Mouse (Mus musculus): Measurements from ENCODE around the gene Med16. TPM values are rescaled to one million over a fixed set of nuclear protein-coding genes. Genes with fewer than 3 reads are reported as not detected.

Gene Med16
- total and polyA plus RNA-seq, 3 experiments = 10.2 to 22.8 (median 12.1) TPM

GRCm38 (mm10) chr10:79860079-79860911 is 48.4 kb downstream of the Med16 start:
- in situ Hi-C loops (cut with MboI; ENCODE audit: low pct_ligation_motif_present, low pct_unique_long_range_greater_than_20kb, low sequenced_read_pairs) = no loop called here
- dilution Hi-C loops (cut with MboI; ENCODE audit: extremely low pct_ligation_motif_present, extremely low pct_unique_long_range_greater_than_20kb, low sequenced_read_pairs) = no loop called here
- no peaks in the 10 kb centered on the region for H3K9me3 ChIP-seq (replicated peaks; ENCODE audit: low read length)
- DNase-seq (ENCODE audit: extremely low read depth) = no peak
- H3K4me2 ChIP-seq (ENCODE audit: insufficient read depth, low read depth, poor library complexity, severe bottlenecking) = no peak overlapping the region
- H3K27ac ChIP-seq (ENCODE audit: insufficient read depth, low read depth) = no peak overlapping the region
- H3K36me3 ChIP-seq (replicated peaks in 1 of 2; ENCODE audit: control insufficient read depth in 1 of 2, insufficient read depth in 1 of 2, low read length in 1 of 2) = peaks cover 82 to 87% of the 10 kb centered on the region in 2 experiments
- no peaks in the 10 kb centered on the region for H3K27me3 ChIP-seq (replicated peaks)
- TF ChIP-seq MAZ (IDR thresholded peaks at IDR 0.05; ENCODE audit: low read depth, low read length) = no peak
- TF ChIP-seq MYC (IDR thresholded peaks at IDR 0.05; ENCODE audit: low read depth, low read length) = no peak
- no peak for TF ChIP-seq EP300 (IDR thresholded peaks at IDR 0.05; ENCODE audit: low read length)
- peaks cover 11 to 26% of the 10 kb centered on the region in 2 experiments for H3K4me1 ChIP-seq (ENCODE audit: control insufficient read depth in 1 of 2, insufficient read depth in 2 of 2)
- no peak overlapping the region for H3K4me3 ChIP-seq (replicated peaks in 1 of 3; ENCODE audit: low read depth in 2 of 3, low read length in 2 of 3, poor library complexity in 1 of 3)
- peaks cover 54% of the 10 kb centered on the region for H3K79me2 ChIP-seq (replicated peaks; ENCODE audit: control insufficient read depth, extremely low read depth, insufficient read depth, poor library complexity, severe bottlenecking)
- no peak overlapping the region for H3K9ac ChIP-seq (ENCODE audit: insufficient read depth, low read depth)

- no peak for DNase-seq (ENCODE audit: extremely low read depth)
- no peaks in the 10 kb centered on the region for H3K9me3 ChIP-seq (replicated peaks; ENCODE audit: low read length)
- H3K4me3 ChIP-seq (replicated peaks in 1 of 3; ENCODE audit: low read depth in 2 of 3, low read length in 2 of 3, poor library complexity in 1 of 3) = no peak overlapping the region
- H3K27ac ChIP-seq (ENCODE audit: insufficient read depth, low read depth) = no peak overlapping the region
- no peak overlapping the region for H3K9ac ChIP-seq (ENCODE audit: insufficient read depth, low read depth)
- H3K27me3 ChIP-seq (replicated peaks) = no peaks in the 10 kb centered on the region
- H3K79me2 ChIP-seq (replicated peaks; ENCODE audit: control insufficient read depth, extremely low read depth, insufficient read depth, poor library complexity, severe bottlenecking) = peaks cover 61% of the 10 kb centered on the region
- in situ Hi-C loops (cut with MboI; ENCODE audit: low pct_ligation_motif_present, low pct_unique_long_range_greater_than_20kb, low sequenced_read_pairs) (no loop called here), dilution Hi-C loops (cut with MboI; ENCODE audit: extremely low pct_ligation_motif_present, extremely low pct_unique_long_range_greater_than_20kb, low sequenced_read_pairs) (no loop called here)
- no peak overlapping the region for H3K4me2 ChIP-seq (ENCODE audit: insufficient read depth, low read depth, poor library complexity, severe bottlenecking)
- TF ChIP-seq GABPA (IDR thresholded peaks at IDR 0.05; ENCODE audit: insufficient replicate concordance, low read depth, low read length) (no peak), CHD2 (IDR thresholded peaks at IDR 0.05; ENCODE audit: low read length) (no peak), BHLHE40 (IDR thresholded peaks at IDR 0.05; ENCODE audit: low read depth, low read length) (no peak), MYC (IDR thresholded peaks at IDR 0.05; ENCODE audit: low read depth, low read length) (no peak), ZMIZ1 (IDR thresholded peaks at IDR 0.05; ENCODE audit: low read depth, low read length) (no peak), SMC3 (IDR thresholded peaks at IDR 0.05; ENCODE audit: low read depth, low read length) (no peak), ETS1 (conservative IDR thresholded peaks at IDR 0.05; ENCODE audit: low read depth, low read length) (no peak)
- peaks cover 73 to 75% of the 10 kb centered on the region in 2 experiments for H3K36me3 ChIP-seq (replicated peaks in 1 of 2; ENCODE audit: control insufficient read depth in 1 of 2, insufficient read depth in 1 of 2, low read length in 1 of 2)
- peaks cover 11 to 26% of the 10 kb centered on the region in 2 experiments for H3K4me1 ChIP-seq (ENCODE audit: control insufficient read depth in 1 of 2, insufficient read depth in 2 of 2)
Observed at GRCm38 (mm10) chr10:79859116-79859515, 49.6 kb downstream of the Med16 start.

GRCm38 (mm10) chr10:79858416-79859074 is 50.2 kb downstream of the Med16 start:
- Histone ChIP-seq H3K27me3 (replicated peaks) (no peaks in the 10 kb centered on the region), H3K4me3 (replicated peaks in 1 of 3; ENCODE audit: low read depth in 2 of 3, low read length in 2 of 3, poor library complexity in 1 of 3) (no peak overlapping the region)
- in situ Hi-C loops (cut with MboI; ENCODE audit: low pct_ligation_motif_present, low pct_unique_long_range_greater_than_20kb, low sequenced_read_pairs) = no loop called here

More at GRCm38 (mm10) chr10:79858416-79859074, 50.2 kb downstream of the Med16 start:
- no peak for TF ChIP-seq RAD21 (IDR thresholded peaks at IDR 0.05; ENCODE audit: low read depth, low read length)
- no peak for TF ChIP-seq ZKSCAN1 (IDR thresholded peaks at IDR 0.05; ENCODE audit: borderline replicate concordance, low read depth, low read length)
- TF ChIP-seq BHLHE40 (IDR thresholded peaks at IDR 0.05; ENCODE audit: low read depth, low read length) = no peak
- Histone ChIP-seq H3K79me2 (replicated peaks; ENCODE audit: control insufficient read depth, extremely low read depth, insufficient read depth, poor library complexity, severe bottlenecking) (peaks cover 61% of the 10 kb centered on the region), H3K4me1 (ENCODE audit: control insufficient read depth in 1 of 2, insufficient read depth in 2 of 2) (peaks cover 11 to 26% of the 10 kb centered on the region in 2 experiments), H3K27ac (ENCODE audit: insufficient read depth, low read depth) (no peak overlapping the region), H3K9ac (ENCODE audit: insufficient read depth, low read depth) (no peak overlapping the region), H3K9me3 (replicated peaks; ENCODE audit: low read length) (no peaks in the 10 kb centered on the region), H3K4me2 (ENCODE audit: insufficient read depth, low read depth, poor library complexity, severe bottlenecking) (no peak overlapping the region), H3K36me3 (replicated peaks in 1 of 2; ENCODE audit: control insufficient read depth in 1 of 2, insufficient read depth in 1 of 2, low read length in 1 of 2) (peaks cover 73 to 75% of the 10 kb centered on the region in 2 experiments)
- no peak for DNase-seq (ENCODE audit: extremely low read depth)
- dilution Hi-C loops (cut with MboI; ENCODE audit: extremely low pct_ligation_motif_present, extremely low pct_unique_long_range_greater_than_20kb, low sequenced_read_pairs) = no loop called here
